Mouse (Mus musculus) layer of hippocampus, postnatal 25 days (tissue): ENCODE results near the gene Hectd4. TPM values are rescaled to one million over a fixed set of nuclear protein-coding genes. Genes with fewer than 3 reads are reported as not detected.

Source experiments
- DNase-seq, 2 experiments: peaks; one replicate each; pipeline ENCODE4 v3.0.0; 2022; ENCODE audit warnings: mixed read lengths in 2 of 2, low spot score in 1 of 2; ENCODE audit errors: extremely low spot score in 1 of 2
- total RNA-seq, 2 experiments: library from RNA; stranded (reverse); gene quantifications; 2 replicates each; pipeline ENCODE4 v1.2.3; 2021

The Hectd4 gene
- total RNA-seq, 2 experiments from 2014 or later, result 159 to 190 TPM

GRCm38 (mm10) chr5:121385461-121386119, 165.6 kb downstream of the Hectd4 start, which contains the start of gene Trafd1:
Gene Trafd1, minus strand, starts transcription at chr5:121385632.
- peak; percentile 77 to 80 for DNase-seq

- DNase-seq, result no peak
These were observed 166.3 kb downstream of the Hectd4 start for GRCm38 (mm10) chr5:121386120-121386909.

DNA sequence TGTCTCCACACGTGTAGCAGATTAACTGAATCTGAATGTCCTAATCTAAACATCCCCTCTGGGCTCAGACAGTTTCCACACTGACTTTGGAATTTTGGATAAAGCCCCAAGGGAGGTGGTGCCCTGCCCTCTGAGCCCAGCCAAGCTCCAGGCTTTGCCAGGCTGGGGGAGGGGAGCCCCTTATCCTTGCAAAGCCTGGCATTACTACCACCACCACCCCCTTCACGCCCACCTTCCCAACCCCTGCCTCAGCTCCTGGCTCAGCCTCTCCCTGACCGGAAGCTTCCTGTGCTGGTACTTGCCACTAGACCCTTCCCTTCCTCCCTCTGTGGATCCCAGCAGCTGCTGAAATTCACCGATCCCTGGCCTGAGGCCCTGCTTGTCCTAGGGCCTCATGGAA, 167.1 kb downstream of the Hectd4 start:
- no peak for DNase-seq

GRCm38 (mm10) chr5:121389106-121389505, 169.1 kb downstream of the Hectd4 start:
- DNase-seq, result no peak

DNA sequence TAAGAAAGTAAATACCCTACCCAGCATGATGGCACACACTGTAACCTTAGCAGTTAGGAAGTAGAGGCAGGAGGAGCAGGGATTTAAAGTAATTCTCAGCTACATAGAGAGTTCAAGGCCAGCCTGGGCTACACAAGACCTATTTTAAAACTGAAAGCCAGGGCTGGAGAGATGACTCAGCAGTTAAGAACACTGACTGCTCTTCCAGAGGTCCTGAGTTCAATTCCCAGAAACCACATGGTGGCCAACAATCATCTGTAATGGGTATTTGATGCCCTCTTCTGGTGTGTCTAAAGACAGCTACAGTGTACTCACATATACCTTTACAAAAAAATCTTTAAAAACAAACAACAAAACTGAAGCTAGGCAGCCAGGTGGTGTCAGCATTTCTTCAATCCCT, 169.7 kb downstream of the Hectd4 start:
- DNase-seq, result no peak

- DNase-seq, result peak in 1 of 2 experiments; percentile 46
These were observed 172.8 kb downstream of the Hectd4 start for GRCm38 (mm10) chr5:121392667-121393380.

DNA sequence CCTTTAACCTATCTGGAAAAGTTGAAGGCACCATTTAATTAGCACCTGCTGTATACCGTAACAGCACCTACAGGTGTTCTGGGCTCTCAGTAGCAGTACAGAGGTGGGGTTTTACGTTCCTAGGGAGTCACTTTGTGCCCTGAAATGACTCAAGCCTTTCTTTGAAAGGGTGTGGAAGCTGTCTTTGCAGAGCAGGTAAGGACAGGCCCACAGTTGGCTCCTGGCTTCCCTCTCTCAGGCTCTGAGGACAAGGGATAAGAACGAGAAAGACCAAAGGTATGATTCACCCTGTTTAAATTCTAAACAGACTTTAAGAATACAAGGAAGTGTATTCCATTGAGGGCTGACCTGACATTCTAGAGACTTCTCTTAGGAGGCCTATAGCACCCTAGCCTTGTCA, 173.4 kb downstream of the Hectd4 start:
- DNase-seq, result no peak

DNA sequence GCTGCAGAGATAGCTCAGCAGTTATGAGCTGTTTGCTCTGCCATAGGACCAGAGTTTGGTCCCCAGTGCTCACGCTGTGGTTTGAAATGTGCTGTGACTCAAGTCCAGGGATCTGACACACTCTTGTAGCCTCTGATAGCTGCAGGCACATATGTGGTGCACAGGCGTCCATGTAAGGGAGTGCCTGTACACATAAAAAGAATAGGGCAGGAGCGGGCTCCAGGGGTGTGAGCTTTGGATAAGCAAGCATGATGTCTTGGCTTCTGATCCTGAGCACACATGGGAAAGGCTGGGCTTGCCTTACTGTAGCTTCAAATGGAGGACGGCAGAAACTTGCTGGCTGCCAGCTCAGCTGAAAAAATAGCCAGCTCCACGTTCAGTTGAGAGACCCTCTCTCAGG, 175.6 kb downstream of the Hectd4 start:
- no peak for DNase-seq

DNA sequence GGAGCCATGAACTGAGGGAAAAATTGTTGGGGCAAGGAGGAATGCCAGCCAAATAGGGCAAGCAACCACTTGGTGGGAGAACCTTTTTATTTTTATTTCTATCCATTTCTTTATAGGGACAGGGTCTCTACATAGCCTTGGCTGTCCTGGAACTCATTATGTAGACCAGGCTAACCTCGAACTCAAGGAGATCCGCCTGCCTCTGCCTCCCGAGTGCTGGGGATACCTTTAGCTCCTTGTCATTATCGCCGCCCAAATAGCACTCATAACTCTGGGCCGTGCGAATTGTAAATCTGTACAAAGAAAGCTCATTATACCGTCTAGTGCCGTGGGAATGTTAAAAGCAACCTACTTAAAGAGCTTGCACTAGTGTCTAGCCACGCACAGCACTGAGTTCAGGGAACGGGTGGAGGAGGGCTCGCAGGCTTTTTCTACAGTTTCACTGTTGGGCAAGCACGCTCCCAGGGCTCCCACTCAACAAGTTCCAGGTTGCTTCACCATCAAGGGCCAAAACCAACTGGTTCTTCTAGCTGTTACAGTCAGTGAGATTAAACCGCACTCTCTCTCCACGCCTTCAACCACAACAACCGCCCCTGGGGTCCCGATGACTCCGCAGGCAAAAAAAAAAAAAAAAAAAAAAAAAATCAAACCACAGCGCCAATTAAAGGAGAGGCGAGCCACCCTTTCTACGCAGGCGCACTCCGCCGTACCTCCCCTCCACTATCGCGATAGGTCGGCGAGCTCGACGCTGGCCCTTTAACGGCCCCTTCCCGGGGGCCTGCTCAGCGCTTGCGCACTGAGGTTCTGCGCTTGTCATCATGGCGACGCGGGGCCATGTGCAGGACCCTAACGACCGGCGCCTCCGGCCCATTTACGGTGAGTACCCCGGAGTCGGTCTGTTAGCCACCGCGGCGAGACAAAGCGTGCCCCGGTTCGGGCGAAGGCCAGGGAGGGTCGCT, 177.4 kb downstream of the Hectd4 start, which contains the start of gene Naa25:
Gene Naa25 (plus strand): TSS at position 750 of the 959 bp plus-strand sequence.
- DNase-seq, result peak; percentile 86 to 91

DNA sequence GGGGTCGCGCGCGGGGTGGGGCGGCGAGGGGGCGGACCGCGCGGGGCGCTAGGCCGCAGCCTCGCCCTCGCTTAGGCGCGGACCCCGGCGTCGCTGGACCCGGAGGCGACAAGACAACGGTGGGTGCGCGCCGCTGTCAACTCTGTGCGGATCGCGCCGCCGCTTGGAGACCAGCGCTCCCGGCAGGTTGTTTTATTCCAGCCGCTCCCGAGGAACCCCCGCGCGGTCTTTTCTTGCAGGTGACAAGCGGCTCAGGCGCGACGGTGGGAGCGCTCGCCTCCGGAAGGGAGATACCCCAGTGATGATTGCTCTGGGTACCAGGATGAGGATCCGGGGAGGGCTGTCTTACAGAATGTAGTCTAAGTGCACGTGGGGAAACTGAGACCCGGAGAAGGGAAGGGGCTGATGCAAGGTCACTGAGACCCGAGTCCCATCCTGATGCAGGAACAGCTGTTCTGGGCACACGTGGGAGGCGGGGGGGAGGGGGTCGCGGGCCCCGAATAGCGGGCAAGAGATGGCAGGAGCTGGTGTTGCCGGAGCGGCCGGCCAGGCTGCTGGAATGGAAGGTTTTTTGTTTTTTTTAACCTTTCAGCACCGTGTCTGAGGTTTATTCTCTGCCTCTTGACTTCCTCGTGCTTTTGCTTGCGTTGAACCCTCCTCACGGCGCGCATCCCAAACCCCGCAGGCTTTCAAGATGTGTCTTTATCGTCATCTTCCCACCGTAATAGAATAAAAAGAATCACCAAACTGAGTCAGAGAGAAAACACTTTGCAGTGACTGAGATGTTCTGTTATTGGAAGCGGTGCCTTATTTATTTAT, 178.3 kb downstream of the Hectd4 start:
- DNase-seq, result peak in 1 of 2 experiments; percentile 38

DNA sequence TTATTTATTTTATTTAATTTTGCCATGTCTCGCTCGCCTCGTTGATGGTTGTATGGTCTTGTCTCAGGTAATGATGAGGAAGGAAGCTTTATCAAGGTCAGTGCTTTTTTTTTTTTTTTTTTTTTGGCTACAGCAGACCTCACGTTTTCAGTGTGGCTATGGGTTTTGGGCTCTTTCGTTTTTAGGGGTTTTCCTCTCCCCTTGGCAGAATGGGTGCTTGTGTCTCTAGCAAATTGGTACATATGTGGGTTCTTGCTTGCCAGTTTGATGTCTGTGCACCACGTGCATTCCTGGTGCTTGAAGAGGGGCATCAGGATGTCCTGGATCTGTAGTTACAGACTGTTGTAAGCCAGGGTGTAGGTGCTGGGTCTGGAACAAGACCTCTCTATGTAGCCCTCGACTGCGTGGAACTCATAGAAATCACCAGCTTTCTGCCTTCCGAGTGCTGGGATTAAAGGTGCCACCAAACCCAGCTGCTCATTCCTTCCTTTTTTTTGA, 179.0 kb downstream of the Hectd4 start:
- DNase-seq, result no peak

DNA sequence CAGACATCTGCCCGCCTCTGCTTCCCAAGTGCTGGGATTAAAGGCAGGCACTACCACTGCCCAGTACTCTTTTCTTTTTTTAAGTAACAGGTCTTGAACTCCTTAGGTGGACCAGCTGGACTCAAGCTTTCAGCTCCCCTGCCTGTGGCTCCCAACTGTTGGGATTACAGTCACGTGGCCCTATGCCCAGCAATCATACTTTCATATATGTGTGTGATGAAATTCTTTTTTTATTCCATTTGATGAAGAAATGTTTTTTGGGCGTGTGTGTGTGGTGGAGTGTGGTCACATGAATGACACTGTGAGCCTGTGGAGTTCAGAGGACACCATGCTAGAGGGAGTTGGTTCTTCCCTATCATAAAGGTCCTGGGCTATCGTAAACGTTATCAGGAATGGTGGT, 179.5 kb downstream of the Hectd4 start:
- no peak for DNase-seq

DNA sequence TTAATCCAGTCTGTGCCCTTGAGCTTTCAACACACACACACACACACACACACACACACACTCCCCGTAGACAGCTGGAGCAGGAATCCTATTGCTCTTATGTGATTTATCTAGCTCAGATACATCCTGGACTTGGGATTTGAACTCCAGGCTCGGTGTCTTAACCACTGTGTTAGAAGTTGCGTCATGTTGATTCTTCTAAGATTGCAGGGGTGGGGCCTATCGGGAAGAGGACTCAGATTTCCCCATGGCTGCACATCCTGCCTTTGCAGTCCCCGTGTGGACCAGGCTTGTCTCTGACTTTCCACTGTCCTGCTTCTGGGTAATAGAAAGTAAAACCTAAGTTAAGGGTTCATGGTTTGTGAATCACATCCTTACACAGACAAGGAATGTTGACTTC, 180.0 kb downstream of the Hectd4 start:
- no peak for DNase-seq

GRCm38 (mm10) chr5:121400849-121401248, 180.8 kb downstream of the Hectd4 start:
- DNase-seq, result no peak

DNA sequence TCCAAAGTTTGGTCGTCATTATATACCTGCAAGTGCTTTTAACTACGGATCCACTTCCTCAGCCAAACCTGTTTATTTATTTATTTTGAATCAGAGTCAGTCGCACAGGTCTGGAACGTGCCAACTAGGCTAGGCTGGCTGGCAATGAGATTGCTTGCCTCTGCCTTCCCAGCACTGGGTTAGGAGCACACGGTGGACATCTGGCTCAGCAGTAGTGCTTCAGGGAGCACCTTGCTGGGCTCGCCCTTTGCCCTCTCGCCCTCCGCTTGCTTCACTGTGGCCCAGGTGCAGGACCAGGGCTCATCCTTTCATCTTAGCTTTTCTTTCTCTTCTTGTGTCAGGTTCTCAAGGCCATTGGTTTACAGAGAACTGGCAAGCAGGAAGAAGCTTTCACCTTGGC, 187.8 kb downstream of the Hectd4 start:
- no peak for DNase-seq

DNA sequence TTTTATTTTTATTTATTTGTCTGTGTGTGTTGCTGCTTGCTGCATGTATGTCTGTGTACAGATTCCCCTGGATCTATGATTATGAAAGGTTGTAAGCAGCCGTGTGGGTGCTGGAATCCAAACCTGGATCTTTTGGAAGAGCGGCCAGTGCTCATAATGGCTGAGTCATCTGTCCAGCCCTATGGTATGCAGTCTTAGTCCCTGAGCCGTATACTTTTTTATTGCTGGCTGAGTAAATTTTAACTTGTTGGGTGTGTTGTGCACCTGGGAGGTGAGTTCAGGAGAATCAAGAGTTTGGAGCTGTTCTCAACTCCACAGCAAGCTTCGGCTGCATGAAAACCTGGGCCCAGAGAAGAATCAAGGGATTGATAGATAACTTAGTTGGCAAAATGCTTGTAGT, 191.0 kb downstream of the Hectd4 start:
- no peak for DNase-seq
